Mouse (Mus musculus) embryonic facial prominence, embryonic 11.5 days (tissue): ENCODE data around the gene Foxc2. TPM values are rescaled to one million over a fixed set of nuclear protein-coding genes. Genes with fewer than 3 reads are reported as not detected.
A peak's percentile ranks its signal among the peaks of the same experiment; 100 is the strongest.

Source experiments
- ATAC-seq: fragments of 200-750 bp; cut with Nextera tagmentation; replicated peaks from 2 replicates; pipeline ENCODE4 v1.8.0; 2017; ENCODE audit warnings: low read depth; ENCODE audit not compliant: insufficient number of reproducible peaks, low FRiP score, low TSS enrichment
- DNase-seq: peaks from one replicate; pipeline ENCODE4 v3.0.0-alpha.2; 2015; ENCODE audit warnings: low spot score
- H3K27ac ChIP-seq: fragments of 300-500 bp; sonication (generic); replicated peaks from 2 replicates; pipeline ENCODE4 v1.5.1; 2014; ENCODE audit warnings: mild to moderate bottlenecking, low read depth, low read length, control low read depth
- H3K27me3 ChIP-seq: fragments of 300-500 bp; sonication (generic); 2 replicates; pipeline ENCODE4 v1.6.1; 2014; ENCODE audit warnings: mild to moderate bottlenecking, low read length, moderate library complexity, mixed read lengths; ENCODE audit not compliant: control insufficient read depth, insufficient read depth
- H3K36me3 ChIP-seq: fragments of 300-500 bp; sonication (generic); replicated peaks from 2 replicates; pipeline ENCODE4 v1.6.1; 2014; ENCODE audit warnings: low read depth, mild to moderate bottlenecking, low read length, moderate library complexity, mixed read lengths; ENCODE audit not compliant: control insufficient read depth, insufficient read depth
- H3K4me1 ChIP-seq: fragments of 300-500 bp; sonication (generic); 2 replicates; pipeline ENCODE4 v1.6.1; 2014; ENCODE audit warnings: low read length, mixed read lengths; ENCODE audit not compliant: control insufficient read depth, insufficient read depth
- H3K4me2 ChIP-seq: fragments of 300-500 bp; sonication (generic); 2 replicates; pipeline ENCODE4 v1.6.1; 2014; ENCODE audit warnings: low read depth, mild to moderate bottlenecking, control low read depth, low read length, moderate library complexity
- H3K4me3 ChIP-seq: fragments of 300-500 bp; sonication (generic); 2 replicates; pipeline ENCODE4 v1.5.1; 2014; ENCODE audit warnings: low read depth, low read length, control low read depth
- H3K9ac ChIP-seq: fragments of 300-500 bp; sonication (generic); replicated peaks from 2 replicates; pipeline ENCODE4 v1.6.1; 2014; ENCODE audit warnings: mild to moderate bottlenecking, control low read depth, low read length
- H3K9me3 ChIP-seq: fragments of 300-500 bp; sonication (generic); replicated peaks from 2 replicates; pipeline ENCODE4 v1.6.1; 2016; ENCODE audit warnings: mild to moderate bottlenecking, low read length, inconsistent platforms, mixed read lengths; ENCODE audit not compliant: control insufficient read depth
- WGBS: fragments of 180-500 bp; shearing (Covaris S2); extraction: QIAGEN DNeasy Blood & Tissue Kit; methylation state at CpG from one replicate; pipeline ENCODE4 v1.1.7; 2014; 5-methylcytosine and 5-hydroxymethylcytosine counted together
- polyA plus RNA-seq: library from polyadenylated mRNA; unstranded; fragments of >200 nt; fragmentation: Nextera tagmentation; extraction: Ambion mirVana; gene quantifications from 2 replicates; pipeline ENCODE4 v1.2.1, GENCODE M21; 2014

Foxc2 gene
- polyA plus RNA-seq, 1 experiment from 2014 or later = 15.1 TPM

GRCm38 (mm10) chr8:121124547-121125239 lies 8.7 kb downstream of the Foxc2 start:
- 0 out of 2 replicates have a peak overlapping the region, but pooled peaks have one; percentile 6 for H3K9ac ChIP-seq
- H3K27me3 ChIP-seq = peaks cover 80% of the 10 kb centered on the region
- DNase-seq (peak; percentile 24), ATAC-seq (0 out of 2 replicates have a peak, but pooled peaks have one; percentile 4)
- peak overlapping the region; percentile 47 for H3K4me2 ChIP-seq
- H3K36me3 ChIP-seq = no peaks in the 10 kb centered on the region
- peak overlapping the region; percentile 25; the same call in 1 of the 2 replicates for H3K4me3 ChIP-seq
- H3K27ac ChIP-seq = 0 out of 2 replicates have a peak overlapping the region, but pooled peaks have one; percentile 4
- WGBS = 2% methylated on average over 17 of the region's 17 CpGs
- no peaks in the 10 kb centered on the region for H3K9me3 ChIP-seq
- H3K4me1 ChIP-seq = peaks cover 15% of the 10 kb centered on the region

- DNase-seq = peak; percentile 93
- Histone ChIP-seq H3K36me3 (no peaks in the 10 kb centered on the region), H3K4me2 (peak overlapping the region; percentile 47), H3K27me3 (peaks cover 84% of the 10 kb centered on the region), H3K9me3 (no peaks in the 10 kb centered on the region), H3K4me3 (peak overlapping the region; percentile 25), H3K4me1 (peaks cover 15% of the 10 kb centered on the region), H3K9ac (no peak overlapping the region), H3K27ac (0 out of 2 replicates have a peak overlapping the region, but pooled peaks have one; percentile 28)
- WGBS = 1% methylated on average over 35 of the region's 36 CpGs
- ATAC-seq = peak; percentile 76; the same call in 1 of the 2 replicates
Measured at GRCm38 (mm10) chr8:121125311-121125876, 9.4 kb downstream of the Foxc2 start.

GRCm38 (mm10) chr8:121126191-121126590 lies 10.2 kb downstream of the Foxc2 start:
- no peaks in the 10 kb centered on the region for H3K9me3 ChIP-seq
- peak overlapping the region; percentile 47 for H3K4me2 ChIP-seq
- no peak for DNase-seq
- H3K4me1 ChIP-seq = peaks cover 15% of the 10 kb centered on the region
- no peak for ATAC-seq
- peaks cover 79% of the 10 kb centered on the region for H3K27me3 ChIP-seq
- 4% methylated on average over 6 of the region's 6 CpGs for WGBS
- H3K27ac ChIP-seq = 0 out of 2 replicates have a peak overlapping the region, but pooled peaks have one; percentile 13
- peak overlapping the region; percentile 18; the same call in 1 of the 2 replicates for H3K9ac ChIP-seq
- H3K36me3 ChIP-seq = no peaks in the 10 kb centered on the region
- peak overlapping the region; percentile 25 for H3K4me3 ChIP-seq

- H3K9ac ChIP-seq = peak overlapping the region; percentile 18; the same call in 1 of the 2 replicates
- ATAC-seq (no peak), DNase-seq (peak; percentile 8)
- no peaks in the 10 kb centered on the region for H3K36me3 ChIP-seq
- peaks cover 75% of the 10 kb centered on the region for H3K27me3 ChIP-seq
- H3K4me2 ChIP-seq = peak overlapping the region; percentile 21; the same call in 1 of the 2 replicates
- 2% methylated on average over 6 of the region's 6 CpGs for whole genome bisulfite sequencing
- peaks cover 15% of the 10 kb centered on the region for H3K4me1 ChIP-seq
- 0 out of 2 replicates have a peak overlapping the region, but pooled peaks have one; percentile 13 for H3K27ac ChIP-seq
- no peak overlapping the region for H3K4me3 ChIP-seq
- no peaks in the 10 kb centered on the region for H3K9me3 ChIP-seq
Measured at GRCm38 (mm10) chr8:121126694-121127093, 10.7 kb downstream of the Foxc2 start.

GRCm38 (mm10) chr8:121127291-121127701 lies 11.3 kb downstream of the Foxc2 start:
- Histone ChIP-seq H3K4me3 (no peak overlapping the region; the same call in 1 of the 2 replicates), H3K27ac (0 out of 2 replicates have a peak overlapping the region, but pooled peaks have one; percentile 44), H3K4me2 (no peak overlapping the region), H3K9me3 (no peaks in the 10 kb centered on the region), H3K9ac (no peak overlapping the region), H3K36me3 (no peaks in the 10 kb centered on the region), H3K4me1 (peaks cover 15% of the 10 kb centered on the region), H3K27me3 (peaks cover 69% of the 10 kb centered on the region)
- ATAC-seq (no peak), DNase-seq (peak; percentile 62)
- 2% methylated on average over 11 of the region's 11 CpGs for WGBS

GRCm38 (mm10) chr8:121127756-121128375 lies 11.9 kb downstream of the Foxc2 start, which contains the start of gene Foxl1:
Gene Foxl1 (plus strand): TSS chr8:121127940.
- Histone ChIP-seq H3K4me1 (peaks cover 15% of the 10 kb centered on the region), H3K4me2 (peak within 1 kb of the TSS; percentile 51), H3K9me3 (no peaks in the 10 kb centered on the region), H3K27me3 (peaks cover 63% of the 10 kb centered on the region), H3K9ac (peak within 1 kb of the TSS; percentile 59), H3K4me3 (peak within 1 kb of the TSS; percentile 32), H3K27ac (peak within 1 kb of the TSS; percentile 44), H3K36me3 (no peaks in the 10 kb centered on the region)
- DNase-seq (peak; percentile 40), ATAC-seq (no peak)
- under 1% methylated on average over 43 of the region's 43 CpGs for WGBS

GRCm38 (mm10) chr8:121128531-121129264 lies 12.7 kb downstream of the Foxc2 start:
- Histone ChIP-seq H3K4me1 (peaks cover 15% of the 10 kb centered on the region), H3K9ac (peak overlapping the region; percentile 59), H3K27me3 (peaks cover 55% of the 10 kb centered on the region), H3K4me2 (peak overlapping the region; percentile 51), H3K36me3 (no peaks in the 10 kb centered on the region), H3K27ac (0 out of 2 replicates have a peak overlapping the region, but pooled peaks have one; percentile 35), H3K4me3 (peak overlapping the region; percentile 32), H3K9me3 (no peaks in the 10 kb centered on the region)
- WGBS = 2% methylated on average over 55 of the region's 55 CpGs
- DNase-seq (peak; percentile 35), ATAC-seq (no peak)
